Mouse (Mus musculus) heart, embryonic 13.5 days (tissue): ENCODE measurements at regions not wholly inside any gene's neighbourhood (a gene's known extent, or its start where the extent isn't known, plus 50 kb on each side); places are given as distances from the start of the nearest gene placed in this dataset.

ENCODE experiments used
- ATAC-seq: fragments of 200-750 bp; cut with Nextera tagmentation; 2 replicates; pipeline ENCODE4 v1.8.0; 2017; ENCODE audit warnings: moderate TSS enrichment; ENCODE audit not compliant: insufficient number of reproducible peaks, low FRiP score, low TSS enrichment; ENCODE audit errors: extremely low read depth
- H3K27ac ChIP-seq: fragments of 300-500 bp; sonication (generic); replicated peaks from 2 replicates; pipeline ENCODE4 v1.5.1; 2015; ENCODE audit warnings: moderate library complexity, mild to moderate bottlenecking, inconsistent platforms
- H3K27me3 ChIP-seq: fragments of 300-500 bp; sonication (generic); replicated peaks from 2 replicates; pipeline ENCODE4 v1.6.1; 2015; ENCODE audit warnings: mild to moderate bottlenecking, inconsistent platforms
- H3K36me3 ChIP-seq: fragments of 300-500 bp; sonication (generic); 2 replicates; pipeline ENCODE4 v1.6.1; 2015; ENCODE audit warnings: mild to moderate bottlenecking, inconsistent platforms
- H3K4me1 ChIP-seq: fragments of 300-500 bp; sonication (generic); 2 replicates; pipeline ENCODE4 v1.6.1; 2015; ENCODE audit warnings: inconsistent platforms
- H3K4me2 ChIP-seq: fragments of 300-500 bp; sonication (generic); 2 replicates; pipeline ENCODE4 v1.6.1; 2015; ENCODE audit warnings: inconsistent platforms, mild to moderate bottlenecking, moderate library complexity
- H3K4me3 ChIP-seq: fragments of 300-500 bp; sonication (generic); 2 replicates; pipeline ENCODE4 v1.5.1; 2015; ENCODE audit warnings: moderate library complexity, mild to moderate bottlenecking, inconsistent platforms
- H3K9ac ChIP-seq: fragments of 300-500 bp; sonication (generic); 2 replicates; pipeline ENCODE4 v1.6.1; 2015; ENCODE audit warnings: inconsistent platforms, mild to moderate bottlenecking, moderate library complexity
- H3K9me3 ChIP-seq: fragments of 300-500 bp; sonication (generic); 2 replicates; pipeline ENCODE4 v1.6.1; 2016; ENCODE audit warnings: inconsistent platforms
- WGBS: fragments of 180-500 bp; shearing (Covaris S2); methylation state at CpG from one replicate; pipeline ENCODE4 v1.1.7; 2015; ENCODE audit warnings: mixed read lengths; 5-methylcytosine and 5-hydroxymethylcytosine counted together

DNA sequence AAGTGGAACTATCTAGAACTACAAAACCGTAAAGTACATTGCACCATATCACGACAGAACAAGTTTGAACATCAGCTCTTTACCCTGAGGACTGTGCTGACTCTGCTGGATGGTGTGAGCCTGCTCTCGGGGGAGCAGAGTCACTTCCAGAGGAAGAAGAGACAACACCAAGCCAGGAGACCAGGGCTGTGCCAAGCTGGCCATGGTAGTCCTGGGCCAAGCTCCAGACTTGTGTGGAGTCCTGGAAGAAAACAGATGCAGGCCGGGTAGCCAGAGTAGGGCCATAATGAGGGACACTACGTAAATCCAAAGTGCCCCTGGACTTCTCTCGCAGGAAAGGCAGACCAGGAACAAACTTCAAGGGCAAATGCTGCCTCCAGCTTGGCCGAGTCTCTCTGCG, 59.0 kb upstream of the Mylip start:
- H3K4me2 ChIP-seq, result no peak overlapping the region
- no peaks in the 10 kb centered on the region for H3K27me3 ChIP-seq
- H3K4me3 ChIP-seq, result no peak overlapping the region
- H3K9ac ChIP-seq, result no peak overlapping the region
- no peak for ATAC-seq
- H3K27ac ChIP-seq, result no peak overlapping the region
- no peaks in the 10 kb centered on the region for H3K9me3 ChIP-seq
- no peaks in the 10 kb centered on the region for H3K4me1 ChIP-seq
- 71% methylated on average over 8 of the region's 8 CpGs for WGBS
- H3K36me3 ChIP-seq, result no peaks in the 10 kb centered on the region

DNA sequence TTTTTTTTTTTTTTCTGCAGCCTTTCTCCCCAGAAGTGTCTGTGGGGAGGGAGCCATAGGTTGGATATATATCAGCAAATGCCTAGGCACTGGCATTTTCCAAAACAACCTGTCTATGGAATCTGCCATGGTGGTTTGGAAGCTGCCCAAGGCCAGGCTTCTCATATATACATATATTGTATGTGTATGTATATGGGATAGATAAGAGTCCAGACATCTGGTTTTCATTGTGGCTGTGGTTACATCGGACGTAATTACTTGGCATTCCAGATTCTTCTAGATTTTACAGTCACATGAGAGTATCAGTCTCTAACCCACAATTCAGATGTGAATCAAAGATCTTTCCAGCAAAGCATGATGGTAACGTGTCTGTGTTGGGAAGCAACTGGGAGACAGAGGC, 57.5 kb upstream of the Mylip start:
- H3K27me3 ChIP-seq, result no peaks in the 10 kb centered on the region
- WGBS, result 76% methylated on average over 3 of the region's 3 CpGs

DNA sequence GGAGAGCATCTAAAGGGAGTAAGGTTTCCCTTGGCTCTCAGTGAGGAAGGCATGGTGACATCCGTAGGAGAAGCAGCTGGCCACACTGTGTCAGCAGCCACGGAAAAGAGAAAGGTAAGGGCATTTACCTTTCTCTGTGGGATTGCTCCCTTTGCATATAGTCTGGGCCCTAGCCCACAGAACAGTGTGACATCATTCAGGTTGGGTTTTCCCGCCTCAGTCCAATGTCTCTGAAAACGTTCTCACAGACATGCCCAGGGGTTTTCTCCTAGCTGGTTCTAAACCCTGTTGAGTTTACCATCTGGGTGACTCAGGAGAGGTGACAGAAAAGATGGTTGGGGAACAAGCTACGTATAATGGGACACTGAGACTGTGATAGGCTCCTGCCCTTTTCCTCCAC, 55.9 kb upstream of the Mylip start:
- Histone ChIP-seq H3K36me3 (no peaks in the 10 kb centered on the region), H3K9me3 (no peaks in the 10 kb centered on the region), H3K4me3 (no peak overlapping the region), H3K4me2 (no peak overlapping the region), H3K27me3 (no peaks in the 10 kb centered on the region), H3K4me1 (no peaks in the 10 kb centered on the region), H3K27ac (no peak overlapping the region), H3K9ac (no peak overlapping the region)
- WGBS, result 64% methylated on average over 5 of the region's 5 CpGs
- ATAC-seq, result no peak

More for the DNA sequence above, 57.5 kb upstream of the Mylip start:
- H3K36me3 ChIP-seq, result no peaks in the 10 kb centered on the region
- no peaks in the 10 kb centered on the region for H3K4me1 ChIP-seq
- no peak overlapping the region for H3K4me3 ChIP-seq
- no peak overlapping the region for H3K27ac ChIP-seq
- no peak overlapping the region for H3K9ac ChIP-seq
- no peaks in the 10 kb centered on the region for H3K9me3 ChIP-seq
- no peak overlapping the region for H3K4me2 ChIP-seq
- no peak for ATAC-seq
